Comparison of ENCODE assay signal across 20 mouse cellular contexts in genomic region chr19:23980598-23980997, GRCm38 (mm10). TPM values are rescaled to one million over a fixed set of nuclear protein-coding genes. Genes with fewer than 3 reads are reported as not detected.
DNase-seq lines count a peak whose midpoint lies in the region; TF ChIP-seq lines count a peak whose summit lies in the region.
"Had no signal": no experiment of that assay in that cellular context is flagged by ENCODE, and none has a peak within 500 bp of the region (broad histone marks: within the 10 kb centered on the region; RNA-seq: fewer than 3 reads in every experiment).

No protein-coding gene starts in this region.

- no peak overlapping the region for H3K4me3 ChIP-seq in left cerebral cortex, adult 2 months
- H3K4me3 ChIP-seq: forebrain, embryonic 10.5 days; gastrocnemius, adult 2 months; liver, embryonic 12.5 days; midbrain, embryonic 12.5 days had no signal

- peak; percentile 62 to 82 for DNase-seq in layer of hippocampus, adult 18-20 months (ENCODE audit: low spot score in 2 of 2)
- no peak for DNase-seq in layer of hippocampus, postnatal 10 days (ENCODE audit: low spot score in 2 of 2)
- DNase-seq in frontal cortex, adult 2 months (ENCODE audit: extremely low spot score in 1 of 2, low spot score in 1 of 2): peak; percentile 72 to 85
- DNase-seq in left cerebral cortex, adult 2 months (ENCODE audit: extremely low spot score in 1 of 2, low spot score in 2 of 2): peak; percentile 36 to 46
- peak; percentile 91 for DNase-seq in telencephalon, adult 2 months (ENCODE audit: low read depth, low spot score)
- DNase-seq in yolk sac, embryonic 10.5 days (ENCODE audit: low spot score): no peak
- no peak for DNase-seq in cerebellum, adult 11 months
- DNase-seq: adrenal gland, postnatal 36 days; cerebellum, postnatal 10 days; gastrocnemius, adult 2 months; heart, adult 18-20 months; kidney, adult 2 months; kidney, postnatal 14 days; lung, embryonic 14.5 days; lung, postnatal 4 days; thymus, postnatal 4 days had no signal

- TF ChIP-seq CTCF in left cerebral cortex, adult 2 months (IDR thresholded peaks at IDR 0.05): no peak

- H3K27ac ChIP-seq in left cerebral cortex, adult 2 months: no peak overlapping the region
- H3K27ac ChIP-seq: forebrain, embryonic 10.5 days; gastrocnemius, adult 2 months; liver, embryonic 12.5 days; midbrain, embryonic 12.5 days had no signal

- intact Hi-C loops in left cerebral cortex, adult 2 months (cut with DNase I): loop anchor here (5.0 kb wide), 2 partner anchors 127 to 287 kb away; no protein-coding TSS in a partner anchor

RNA-seq across cellular contexts. Expression of gene Fam189a2, which starts 50.2 kb away (rescaled TPM):
- 1 to 10 TPM; 8.1 to 9.0 TPM for total RNA-seq in layer of hippocampus, adult 18-20 months (2021)
- total RNA-seq in layer of hippocampus, postnatal 10 days (2021): 10 to 100 TPM; 12.9 to 14.6 TPM
- 17.3 and 17.5 TPM in 2 replicates for polyA plus RNA-seq in frontal cortex, adult 2 months (2012; rRNA removed)
- total RNA-seq in left cerebral cortex, adult 2 months (2021): 10 to 100 TPM in 1 of 2 experiments, 1 to 10 TPM in 1; 9.7 to 10.4 TPM
- total RNA-seq: neutrophil, adult 5-6 weeks had no signal

Comparison
In these comparisons a context has a peak if more than half of its experiments do, and no peak if none do; other contexts are left out.
1. DNase-seq: peak in layer of hippocampus, adult 18-20 months (2 of 2), frontal cortex, adult 2 months (2 of 2), left cerebral cortex, adult 2 months (2 of 2) and telencephalon, adult 2 months (single experiment); none in layer of hippocampus, postnatal 10 days (0 of 2), yolk sac, embryonic 10.5 days (single experiment) and cerebellum, adult 11 months (single experiment).